Mouse (Mus musculus) cerebellum, postnatal 4 days (tissue): ENCODE measurements around the gene Aloxe3.

Experiments
- DNase-seq, 2 experiments: peaks; one replicate each; pipeline ENCODE4 v3.0.0; 2022; ENCODE audit warnings: low spot score in 2 of 2, mixed read lengths in 1 of 2

Aloxe3 gene

DNA sequence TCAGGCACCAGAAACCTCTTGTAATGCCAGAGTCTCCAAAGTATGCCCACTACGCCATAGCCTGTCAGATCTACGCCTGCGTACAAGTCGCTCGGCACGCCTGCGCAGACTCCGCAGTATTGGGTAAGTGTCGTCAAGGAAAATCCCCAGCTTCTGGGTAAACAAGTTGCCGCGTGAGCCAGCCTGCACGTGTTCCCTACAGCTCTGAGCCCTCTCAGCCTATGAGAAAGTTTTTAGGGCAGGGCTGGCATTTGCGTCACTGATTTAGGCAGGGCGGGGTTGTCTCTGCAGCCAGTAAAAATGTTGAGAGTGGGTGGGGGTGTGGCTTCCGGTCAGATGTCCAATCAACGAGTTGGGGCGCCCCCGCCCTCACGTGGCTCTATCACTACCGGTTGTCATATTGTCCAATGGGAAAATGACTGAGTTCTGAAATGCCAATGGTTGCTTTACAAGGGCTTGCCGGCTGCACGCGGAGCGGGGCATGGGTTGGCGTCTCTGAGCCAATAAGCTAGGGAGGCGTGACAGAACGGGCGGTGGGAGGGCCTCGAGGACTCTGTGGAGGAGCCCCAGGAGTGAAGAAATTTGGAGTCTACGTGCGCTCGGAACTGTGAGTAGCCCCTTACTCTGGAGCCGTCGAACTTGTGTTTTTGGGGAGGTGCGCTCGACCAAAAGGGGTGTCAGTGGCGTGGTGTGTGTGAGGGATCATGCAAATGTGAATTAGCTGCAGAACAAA, 30.8 kb upstream of the Aloxe3 start, which contains the start of gene Per1:
Gene Per1 (plus strand): TSS at position 521 of the 733 bp plus-strand sequence.
- DNase-seq: peak; percentile 89 to 95

DNA sequence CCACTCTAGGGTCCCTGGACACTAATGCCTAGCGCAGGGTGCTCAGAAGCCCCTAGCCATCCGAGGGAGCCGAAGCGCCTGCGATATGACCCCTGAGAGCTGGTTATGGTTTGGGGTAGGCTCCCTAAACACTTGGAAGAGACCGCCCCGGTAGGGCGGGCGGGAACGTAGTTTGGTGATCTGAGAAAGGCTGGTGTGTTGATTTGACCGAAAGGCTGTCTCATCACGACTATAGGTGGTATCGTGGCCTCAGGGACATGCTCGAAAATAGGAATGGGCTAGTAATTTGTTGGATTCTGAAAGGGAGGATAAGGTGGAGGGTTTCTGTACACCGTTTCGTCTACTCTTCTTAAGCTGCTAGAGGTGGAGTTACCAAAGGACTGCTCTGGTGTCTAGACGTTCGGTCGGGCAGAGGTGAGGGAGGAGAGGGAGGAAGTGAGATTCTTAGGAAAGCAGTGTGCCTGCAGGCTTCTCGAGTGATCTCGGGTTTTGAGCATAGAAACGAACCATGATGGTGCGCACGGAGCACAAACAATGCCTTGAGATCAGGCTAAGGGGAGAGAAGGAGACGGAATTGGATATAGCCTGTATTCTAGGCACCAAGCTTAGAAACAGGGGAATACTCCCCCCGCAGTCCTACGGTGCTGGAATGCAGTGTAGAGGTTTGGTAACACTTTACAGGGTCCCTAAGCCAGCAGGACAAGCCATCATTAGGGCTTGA, 30.0 kb upstream of the Aloxe3 start:
- DNase-seq: no peak

DNA sequence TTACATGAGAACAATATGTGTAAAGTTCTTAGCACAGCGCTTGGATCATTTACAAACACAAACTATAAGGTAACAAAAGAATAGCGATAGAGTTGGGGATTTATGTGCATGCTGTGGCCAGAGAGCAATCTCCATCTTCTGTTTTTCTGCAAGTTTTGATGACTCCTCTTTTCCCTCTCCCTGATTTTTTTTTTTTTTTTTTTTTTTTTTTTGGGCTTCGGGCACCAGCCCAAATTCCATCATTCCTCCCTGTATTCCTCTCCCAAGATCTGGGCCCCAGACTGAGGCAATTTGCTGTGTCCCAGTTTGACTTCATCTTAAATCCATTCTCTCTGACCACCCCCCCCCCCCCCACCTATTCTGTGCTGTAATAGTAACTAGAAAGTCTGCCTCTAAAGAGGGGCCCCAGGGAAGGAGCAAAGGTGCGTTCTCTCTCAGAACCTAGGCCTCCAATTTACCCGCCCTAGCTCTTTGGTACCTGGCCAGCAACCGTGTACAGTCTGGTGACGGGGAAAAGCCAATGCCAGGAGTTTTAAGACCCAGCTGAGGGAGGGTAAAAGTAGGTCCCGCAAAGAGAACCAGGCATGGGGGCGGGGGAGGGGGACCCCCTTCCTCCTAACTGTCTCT, 29.2 kb upstream of the Aloxe3 start:
- DNase-seq: no peak

DNA sequence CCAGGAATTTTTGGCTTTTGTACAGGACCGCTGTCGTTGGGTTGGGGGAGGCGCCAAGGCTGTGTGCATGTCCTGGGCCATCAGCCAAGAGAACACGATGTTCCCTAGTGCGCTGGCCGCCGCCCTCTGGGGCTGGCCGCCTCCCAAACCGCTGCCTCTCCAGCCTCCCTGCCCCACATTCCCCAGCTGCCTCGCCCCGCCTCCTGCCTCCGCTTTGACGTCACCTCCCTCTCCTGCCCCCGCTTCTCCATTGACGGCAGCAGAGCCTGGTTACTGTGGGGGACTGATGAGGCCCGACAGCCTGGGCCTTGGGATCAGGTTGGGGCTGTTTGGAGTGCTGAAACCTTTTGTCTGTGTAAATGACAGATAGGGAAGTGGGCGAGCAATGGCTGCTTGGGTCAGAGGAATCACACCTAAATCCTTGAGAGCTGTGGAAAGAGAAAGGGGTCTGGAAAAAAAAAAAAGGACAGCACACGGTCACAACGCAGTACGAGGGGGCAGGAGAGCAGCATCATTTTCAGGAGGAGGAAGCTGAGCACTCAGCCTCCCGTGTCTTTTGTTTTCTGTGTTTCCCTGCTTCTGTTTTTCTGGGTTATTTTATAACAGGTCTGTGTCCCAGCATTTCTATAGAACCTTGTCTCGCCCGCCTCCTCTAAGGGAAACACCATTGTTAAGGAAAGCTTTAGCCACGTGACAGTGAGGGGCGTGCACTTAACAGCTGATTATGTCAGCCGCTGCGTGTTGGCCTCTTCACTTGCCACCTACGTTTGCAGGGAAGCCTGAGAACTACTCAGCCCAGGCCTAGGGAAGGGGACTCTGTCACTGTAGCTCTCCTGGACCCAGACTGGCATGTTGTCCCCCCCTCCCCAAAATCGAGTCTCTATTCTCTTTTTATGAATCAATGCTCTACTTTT, 28.5 kb upstream of the Aloxe3 start:
- DNase-seq: peak; percentile 81 to 84

DNA sequence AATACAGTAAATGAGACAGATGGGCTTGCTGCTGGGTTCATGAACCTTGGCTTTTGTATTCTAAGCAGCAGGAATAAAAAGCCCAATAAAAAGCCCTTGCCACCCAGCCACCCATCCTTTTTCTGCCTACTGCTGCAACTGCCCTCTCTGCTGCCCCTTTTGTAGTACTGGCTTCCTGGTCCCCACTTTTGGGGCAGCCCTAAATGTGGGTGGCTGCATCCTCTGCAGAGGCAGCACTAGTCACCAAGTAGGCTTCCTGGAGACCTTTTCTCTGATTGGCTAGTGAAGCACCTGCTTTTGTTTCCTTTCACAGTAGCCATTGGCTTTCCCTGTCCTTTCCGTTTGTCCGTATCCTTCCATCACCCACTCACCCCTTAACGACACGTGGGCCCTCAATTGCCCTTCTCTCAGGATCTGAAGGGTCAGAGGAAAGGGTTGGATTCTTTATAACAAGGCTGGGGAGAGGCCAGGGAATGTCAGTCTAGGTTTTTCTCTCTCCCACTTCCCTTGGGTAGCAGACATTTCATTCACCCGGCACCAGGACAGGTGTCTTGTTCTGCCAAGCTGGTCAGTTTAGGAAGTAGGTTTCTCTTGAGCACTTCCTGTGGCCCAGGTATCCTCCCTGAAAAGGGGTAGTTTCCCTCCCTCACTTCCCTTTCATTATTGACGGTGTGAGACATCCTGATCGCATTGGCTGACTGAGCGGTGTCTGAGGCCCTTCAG, 27.5 kb upstream of the Aloxe3 start:
- DNase-seq: no peak

DNA sequence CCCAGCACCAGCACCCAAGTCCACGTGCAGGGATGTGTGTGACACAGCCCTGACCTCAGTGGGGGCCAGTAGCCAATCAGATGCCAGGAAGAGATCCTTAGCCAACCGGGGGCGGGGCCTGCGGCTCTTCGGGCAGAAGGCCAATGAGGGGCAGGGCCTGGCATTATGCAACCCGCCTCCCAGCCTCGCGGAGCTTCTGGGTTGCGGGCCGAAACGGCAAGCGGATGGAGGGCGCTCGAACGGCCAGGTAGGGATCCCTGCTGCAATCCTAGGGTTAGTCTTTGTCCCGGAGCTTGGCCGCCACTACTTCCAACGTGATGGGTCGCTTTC, 27.0 kb upstream of the Aloxe3 start:
- peak; percentile 89 to 96 for DNase-seq

DNA sequence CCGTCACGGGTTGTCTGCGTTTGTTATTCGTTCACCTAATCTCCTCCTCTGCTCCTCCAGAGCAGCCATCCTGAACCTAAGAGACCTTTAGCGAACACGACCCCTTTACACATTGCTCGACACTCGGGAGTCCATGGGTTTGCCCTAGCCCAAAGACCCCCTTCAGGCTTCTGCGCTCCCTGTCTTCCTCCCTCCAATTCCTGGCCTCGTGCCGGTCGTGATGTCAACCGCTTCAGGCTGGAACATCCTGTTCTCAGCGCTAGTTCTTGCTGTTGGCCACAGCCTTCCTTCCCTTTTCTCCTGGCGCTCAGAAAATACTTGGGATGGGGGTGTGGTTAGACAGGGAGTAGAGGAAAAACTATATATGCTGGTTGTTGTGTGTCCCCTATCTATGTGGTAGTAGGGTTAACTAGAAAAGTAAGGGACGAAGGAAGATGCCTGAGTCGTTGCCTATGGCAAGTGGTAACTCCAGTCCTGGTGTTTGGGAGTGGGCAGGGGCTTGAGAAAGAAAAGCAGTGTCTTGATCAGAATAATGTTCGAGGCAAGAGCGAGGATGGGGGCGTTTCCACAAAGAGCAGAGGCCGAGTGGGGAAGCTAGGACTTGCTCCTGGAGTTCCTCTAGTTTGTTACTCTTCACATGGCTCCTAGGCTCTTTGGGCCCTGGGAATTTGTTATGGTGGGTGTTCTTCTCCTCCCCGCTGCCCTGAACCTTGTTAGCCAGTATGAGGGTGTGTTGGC, 26.4 kb upstream of the Aloxe3 start:
- peak in 1 of 2 experiments; percentile 59 for DNase-seq

DNA sequence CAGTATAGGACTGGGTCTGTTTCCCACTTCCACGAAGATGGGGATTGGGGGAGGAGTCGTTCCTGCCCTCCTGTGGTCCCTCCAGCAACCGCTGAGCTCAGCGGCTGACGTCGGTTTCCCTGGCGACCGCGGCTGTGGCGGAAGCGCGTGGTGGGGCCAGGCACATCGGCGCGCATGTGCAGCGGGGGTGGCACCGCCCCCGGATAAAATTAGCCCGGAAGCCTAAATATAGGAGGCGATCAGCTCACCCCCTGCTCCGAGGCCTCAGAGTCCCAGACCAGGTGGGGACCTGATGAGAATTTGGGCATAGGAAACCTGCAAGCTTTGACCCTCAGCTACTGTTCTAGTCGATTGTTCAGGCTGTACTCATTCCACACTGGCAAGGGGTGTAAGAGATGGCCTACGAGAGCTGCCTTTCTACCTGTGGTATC, 25.8 kb upstream of the Aloxe3 start:
- DNase-seq: peak in 1 of 2 experiments; percentile 71

DNA sequence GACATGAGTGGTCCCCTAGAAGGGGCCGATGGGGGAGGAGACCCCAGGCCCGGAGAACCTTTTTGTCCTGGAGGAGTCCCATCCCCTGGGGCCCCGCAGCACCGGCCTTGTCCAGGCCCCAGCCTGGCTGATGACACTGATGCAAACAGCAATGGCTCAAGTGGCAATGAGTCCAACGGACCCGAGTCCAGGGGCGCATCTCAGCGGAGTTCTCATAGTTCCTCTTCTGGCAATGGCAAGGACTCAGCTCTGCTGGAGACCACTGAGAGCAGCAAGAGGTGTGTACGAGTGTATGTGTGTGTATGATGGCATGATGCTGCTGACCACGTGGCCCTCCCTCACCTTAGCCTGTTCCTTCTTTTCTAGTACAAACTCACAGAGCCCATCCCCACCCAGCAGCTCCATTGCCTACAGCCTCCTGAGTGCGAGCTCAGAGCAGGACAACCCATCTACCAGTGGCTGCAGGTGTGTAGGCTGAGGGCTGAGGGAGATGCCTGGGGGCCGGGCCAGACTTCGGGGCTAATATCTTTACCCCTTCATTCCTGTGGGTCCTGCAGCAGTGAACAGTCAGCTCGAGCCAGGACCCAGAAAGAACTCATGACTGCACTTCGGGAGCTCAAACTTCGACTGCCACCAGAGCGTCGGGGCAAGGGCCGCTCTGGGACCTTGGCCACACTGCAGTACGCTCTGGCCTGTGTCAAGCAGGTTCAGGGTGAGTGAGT, 24.9 kb upstream of the Aloxe3 start:
- DNase-seq: no peak

DNA sequence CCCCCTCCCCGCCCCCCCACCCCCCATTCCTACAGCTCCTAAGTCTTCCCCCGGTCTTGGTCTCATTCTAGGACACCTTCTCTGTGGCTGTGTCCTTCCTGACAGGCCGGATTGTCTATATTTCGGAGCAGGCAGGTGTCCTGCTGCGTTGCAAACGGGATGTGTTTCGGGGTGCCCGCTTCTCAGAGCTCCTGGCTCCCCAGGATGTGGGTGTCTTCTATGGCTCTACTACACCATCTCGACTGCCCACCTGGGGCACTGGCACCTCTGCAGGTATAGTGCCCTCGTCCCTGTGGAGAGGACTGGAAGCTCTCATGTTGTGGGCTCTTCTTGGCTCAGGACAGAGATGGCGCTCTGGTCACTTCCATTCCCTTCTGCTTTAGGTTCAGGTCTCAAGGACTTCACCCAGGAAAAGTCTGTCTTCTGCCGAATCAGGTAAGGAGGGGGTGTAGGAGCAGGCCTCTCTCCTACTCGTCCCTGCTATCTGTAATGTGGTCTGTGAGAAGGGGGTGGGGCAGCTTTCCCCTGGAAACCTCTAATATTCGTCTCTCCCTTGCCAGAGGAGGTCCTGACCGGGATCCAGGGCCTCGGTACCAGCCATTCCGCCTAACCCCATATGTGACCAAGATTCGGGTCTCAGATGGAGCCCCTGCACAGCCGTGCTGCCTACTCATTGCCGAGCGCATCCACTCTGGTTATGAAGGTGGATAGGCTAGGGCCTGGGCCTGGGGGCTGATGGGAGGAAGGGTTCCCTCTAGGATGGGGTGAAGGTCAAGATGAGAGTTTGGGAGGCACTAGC, 23.9 kb upstream of the Aloxe3 start:
- no peak for DNase-seq

DNA sequence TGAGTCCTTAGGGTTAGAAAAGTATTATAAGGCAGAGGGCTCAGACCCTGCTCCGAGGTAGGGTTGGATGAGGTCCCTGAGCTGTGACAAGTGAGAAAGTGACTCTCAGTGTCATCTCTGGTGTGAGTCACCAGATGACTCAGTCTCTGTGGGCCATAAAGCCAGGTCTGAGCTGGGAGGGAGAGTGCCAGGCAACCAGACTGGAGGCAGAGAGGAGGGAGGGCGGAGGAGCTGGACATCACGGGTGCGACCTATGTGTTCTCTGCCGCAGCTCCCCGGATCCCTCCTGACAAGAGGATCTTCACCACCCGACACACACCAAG, 23.3 kb upstream of the Aloxe3 start:
- no peak for DNase-seq

DNA sequence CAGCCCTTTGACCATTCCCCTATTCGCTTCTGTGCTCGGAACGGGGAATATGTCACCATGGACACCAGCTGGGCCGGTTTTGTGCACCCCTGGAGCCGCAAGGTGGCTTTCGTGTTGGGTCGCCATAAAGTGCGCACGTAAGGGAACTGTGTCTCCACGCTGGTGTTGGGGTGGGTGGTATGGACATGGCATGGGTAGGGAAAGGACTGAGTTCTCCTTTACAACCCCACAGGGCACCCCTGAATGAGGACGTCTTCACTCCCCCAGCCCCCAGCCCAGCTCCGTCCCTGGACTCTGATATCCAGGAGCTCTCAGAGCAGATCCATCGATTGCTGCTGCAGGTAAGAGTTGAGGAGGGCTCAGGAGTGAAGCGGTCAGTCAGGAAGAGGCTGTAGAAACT, 22.6 kb upstream of the Aloxe3 start:
- DNase-seq: no peak

DNA sequence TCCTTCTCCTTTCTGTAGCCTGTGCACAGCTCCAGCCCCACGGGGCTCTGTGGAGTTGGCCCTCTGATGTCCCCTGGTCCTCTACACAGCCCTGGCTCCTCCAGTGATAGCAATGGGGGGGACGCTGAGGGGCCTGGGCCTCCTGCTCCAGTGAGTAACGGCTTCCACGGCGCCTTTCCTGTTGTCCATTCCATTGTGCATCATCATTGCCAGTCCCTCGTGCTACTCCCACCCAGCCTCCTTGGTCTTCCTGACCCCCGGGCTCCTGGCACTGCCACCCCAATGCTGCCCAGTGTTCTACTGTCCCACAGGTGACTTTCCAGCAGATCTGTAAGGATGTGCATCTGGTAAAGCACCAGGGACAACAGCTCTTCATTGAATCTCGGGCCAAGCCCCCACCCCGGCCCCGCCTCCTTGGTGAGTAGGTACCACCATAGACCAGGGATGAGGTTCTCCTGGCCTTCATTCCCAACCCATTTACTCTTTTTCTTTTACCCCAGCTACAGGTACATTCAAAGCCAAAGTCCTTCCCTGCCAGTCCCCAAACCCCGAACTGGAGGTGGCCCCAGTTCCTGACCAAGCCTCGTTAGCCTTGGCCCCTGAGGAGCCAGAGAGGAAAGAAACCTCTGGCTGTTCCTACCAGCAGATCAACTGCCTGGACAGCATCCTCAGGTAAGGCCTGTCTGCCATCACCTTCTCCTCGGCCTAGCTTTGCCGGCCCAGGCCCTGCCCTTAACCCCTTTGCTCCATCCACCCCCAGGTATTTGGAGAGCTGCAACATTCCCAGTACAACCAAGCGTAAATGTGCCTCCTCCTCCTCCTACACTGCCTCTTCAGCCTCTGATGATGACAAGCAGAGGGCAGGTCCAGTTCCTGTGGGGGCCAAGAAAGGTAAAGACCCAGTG, 21.9 kb upstream of the Aloxe3 start:
- DNase-seq: no peak

DNA sequence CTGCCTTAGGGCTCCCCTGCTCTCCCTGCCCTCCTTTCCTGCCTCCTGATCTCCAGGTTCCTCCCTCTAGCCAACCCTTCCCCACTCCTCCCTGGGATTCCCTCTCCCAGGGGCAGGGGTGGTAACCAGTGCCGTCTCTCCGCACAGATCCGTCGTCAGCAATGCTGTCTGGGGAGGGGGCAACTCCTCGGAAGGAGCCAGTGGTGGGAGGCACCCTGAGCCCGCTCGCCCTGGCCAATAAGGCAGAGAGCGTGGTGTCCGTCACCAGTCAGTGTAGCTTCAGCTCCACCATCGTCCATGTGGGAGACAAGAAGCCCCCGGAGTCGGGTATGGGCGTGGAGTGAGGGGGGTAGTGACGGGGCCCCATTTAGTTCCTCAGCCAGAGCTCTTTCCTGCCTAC, 21.2 kb upstream of the Aloxe3 start:
- no peak for DNase-seq

DNA sequence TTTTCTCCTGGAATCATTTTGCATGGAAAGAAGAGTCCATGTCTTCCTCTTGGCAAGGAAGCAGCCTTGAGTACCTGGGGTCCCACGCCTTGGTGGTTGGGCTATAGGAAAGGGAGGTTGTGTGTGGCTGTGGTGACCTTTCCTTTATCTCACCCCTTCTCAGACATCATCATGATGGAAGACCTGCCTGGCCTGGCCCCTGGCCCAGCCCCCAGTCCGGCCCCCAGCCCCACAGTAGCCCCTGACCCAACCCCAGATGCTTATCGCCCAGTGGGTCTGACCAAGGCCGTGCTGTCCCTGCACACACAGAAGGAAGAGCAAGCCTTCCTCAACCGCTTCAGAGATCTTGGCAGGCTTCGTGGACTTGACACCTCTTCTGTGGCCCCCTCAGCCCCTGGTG, 20.5 kb upstream of the Aloxe3 start:
- no peak for DNase-seq

DNA sequence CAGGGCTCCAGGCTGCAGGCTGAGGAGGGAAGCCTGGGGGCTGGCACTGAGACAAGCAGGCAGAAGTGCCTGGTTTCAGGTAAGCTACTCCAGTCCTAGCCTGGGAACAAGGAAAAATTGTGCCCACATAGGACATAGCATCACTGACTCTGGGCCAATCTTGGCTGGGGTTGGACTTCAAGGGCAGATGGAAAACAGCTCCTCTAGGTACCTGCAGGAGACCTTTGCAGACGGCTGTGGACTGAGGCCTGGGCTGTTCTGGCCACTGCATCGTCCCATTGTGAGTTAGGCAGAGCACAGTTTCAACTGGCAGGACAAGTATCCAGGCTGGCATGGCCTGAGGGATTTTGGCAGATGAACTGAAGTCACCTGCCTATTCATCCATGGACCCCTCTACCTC, 19.9 kb upstream of the Aloxe3 start:
- no peak for DNase-seq

DNA sequence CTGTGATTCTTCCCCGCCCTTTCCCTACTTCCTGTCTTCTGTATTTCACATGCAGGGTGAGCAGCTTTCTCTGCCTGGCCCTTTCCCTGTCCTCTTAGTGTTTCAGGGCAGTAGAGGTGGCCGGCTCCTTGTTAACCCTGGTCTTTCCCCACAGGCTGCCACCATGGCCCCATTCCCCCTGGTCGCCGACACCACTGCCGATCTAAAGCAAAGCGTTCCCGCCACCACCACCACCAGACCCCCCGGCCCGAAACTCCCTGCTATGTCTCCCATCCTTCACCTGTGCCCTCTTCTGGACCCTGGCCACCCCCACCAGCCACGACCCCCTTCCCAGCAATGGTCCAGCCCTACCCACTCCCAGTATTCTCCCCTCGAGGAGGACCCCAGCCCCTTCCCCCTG, 19.4 kb upstream of the Aloxe3 start:
- DNase-seq: no peak

DNA sequence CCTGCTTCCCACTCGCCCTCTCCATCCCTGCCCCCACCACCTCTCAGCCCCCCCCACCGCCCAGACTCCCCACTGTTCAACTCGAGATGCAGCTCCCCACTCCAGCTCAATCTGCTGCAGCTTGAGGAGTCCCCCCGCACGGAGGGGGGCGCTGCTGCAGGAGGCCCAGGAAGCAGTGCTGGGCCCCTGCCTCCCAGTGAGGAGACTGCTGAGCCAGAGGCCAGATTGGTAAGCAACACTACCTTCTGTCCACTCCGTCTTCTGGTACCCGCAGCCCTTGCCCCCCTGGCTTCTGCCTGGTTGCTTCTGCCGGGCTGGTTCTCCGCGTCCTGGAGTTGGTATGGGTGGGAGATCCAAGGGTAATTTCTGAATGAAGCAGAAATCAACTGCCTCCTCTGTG, 18.9 kb upstream of the Aloxe3 start:
- DNase-seq: no peak
